Mouse (Mus musculus) hindbrain, embryonic 13.5 days (tissue): ENCODE measurements around the gene Usp18. TPM values are rescaled to one million over a fixed set of nuclear protein-coding genes. Genes with fewer than 3 reads are reported as not detected.

ENCODE experiments used
- ATAC-seq: fragments of 200-750 bp; cut with Nextera tagmentation; 2 replicates; pipeline ENCODE4 v1.8.0; 2017; ENCODE audit warnings: moderate TSS enrichment; ENCODE audit not compliant: low FRiP score
- H3K27ac ChIP-seq: fragments of 300-500 bp; sonication (generic); 2 replicates; pipeline ENCODE4 v1.5.1; 2015; ENCODE audit warnings: inconsistent platforms, mild to moderate bottlenecking, moderate library complexity
- H3K27me3 ChIP-seq: fragments of 300-500 bp; sonication (generic); 2 replicates; pipeline ENCODE4 v1.6.1; 2015; ENCODE audit warnings: mild to moderate bottlenecking, inconsistent platforms
- H3K36me3 ChIP-seq: fragments of 300-500 bp; sonication (generic); 2 replicates; pipeline ENCODE4 v1.6.1; 2015; ENCODE audit warnings: mild to moderate bottlenecking, inconsistent platforms
- H3K4me1 ChIP-seq: fragments of 300-500 bp; sonication (generic); replicated peaks from 2 replicates; pipeline ENCODE4 v1.6.1; 2015; ENCODE audit warnings: inconsistent platforms
- H3K4me2 ChIP-seq: fragments of 300-500 bp; sonication (generic); 2 replicates; pipeline ENCODE4 v1.6.1; 2015; ENCODE audit warnings: inconsistent platforms, mild to moderate bottlenecking, moderate library complexity
- H3K4me3 ChIP-seq: fragments of 300-500 bp; sonication (generic); 2 replicates; pipeline ENCODE4 v1.5.1; 2015; ENCODE audit warnings: mild to moderate bottlenecking, inconsistent platforms
- H3K9ac ChIP-seq: fragments of 300-500 bp; sonication (generic); 2 replicates; pipeline ENCODE4 v1.6.1; 2015; ENCODE audit warnings: mild to moderate bottlenecking, inconsistent platforms
- H3K9me3 ChIP-seq: fragments of 300-500 bp; sonication (generic); 2 replicates; pipeline ENCODE4 v1.6.1; 2016; ENCODE audit warnings: inconsistent platforms
- WGBS: fragments of 180-500 bp; shearing (Covaris S2); methylation state at CpG from one replicate; pipeline ENCODE4 v1.1.7; 2015; 5-methylcytosine and 5-hydroxymethylcytosine counted together
- polyA plus RNA-seq: library from polyadenylated mRNA; unstranded; fragments of >200 nt; fragmentation: Nextera tagmentation; extraction: Ambion mirVana; gene quantifications from 2 replicates; pipeline ENCODE4 v1.2.1, GENCODE M21; 2015

Usp18 gene
- polyA plus RNA-seq, 1 experiment from 2014 or later: 0.96 TPM

DNA sequence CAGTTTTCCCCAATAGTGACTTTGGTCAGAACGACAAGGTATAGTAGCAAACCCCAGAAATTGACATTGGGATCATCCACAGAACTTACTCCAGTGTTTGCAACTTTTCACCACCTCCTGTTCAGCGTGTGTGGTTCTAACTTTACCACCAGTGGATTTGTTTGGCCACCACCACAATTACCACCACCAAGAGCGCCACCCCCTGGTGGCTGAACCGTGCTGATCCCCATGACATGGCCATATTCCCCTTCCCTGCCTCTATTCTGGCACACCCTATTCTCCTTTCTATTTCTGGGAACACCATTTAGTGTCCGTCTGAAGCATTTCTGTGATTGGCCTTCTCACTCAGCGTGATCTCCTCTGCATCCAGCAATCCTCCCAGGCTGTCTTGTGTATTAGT, 73.4 kb downstream of the Usp18 start:
- no peaks in the 10 kb centered on the region for H3K9me3 ChIP-seq
- H3K9ac ChIP-seq: no peak overlapping the region
- no peak overlapping the region for H3K4me3 ChIP-seq
- WGBS: 75% methylated on average over 6 of the region's 6 CpGs
- H3K27me3 ChIP-seq: no peaks in the 10 kb centered on the region
- no peaks in the 10 kb centered on the region for H3K36me3 ChIP-seq
- H3K27ac ChIP-seq: no peak overlapping the region
- peaks cover 4% of the 10 kb centered on the region; the same call in 1 of the 2 replicates for H3K4me1 ChIP-seq
- H3K4me2 ChIP-seq: no peak overlapping the region
- ATAC-seq: no peak

Other genes starting within 250 kb of the Usp18 start
- 33.8 and 34.5 TPM in 2 replicates for gene Mical3, start 114.9 kb upstream of the Usp18 start, polyA plus RNA-seq
- gene Pex26, start 62.2 kb upstream of the Usp18 start, polyA plus RNA-seq: 13.9 and 14.7 TPM in 2 replicates
- gene Tuba8, start 35.2 kb upstream of the Usp18 start, polyA plus RNA-seq: 0.39 and 0.40 TPM in 2 replicates
- gene Slc6a13, start 54.3 kb downstream of the Usp18 start, polyA plus RNA-seq: 35.8 and 36.9 TPM in 2 replicates
- 0.27 and 0.44 TPM in 2 replicates for gene Slc6a12, start 97.2 kb downstream of the Usp18 start, polyA plus RNA-seq
- gene Iqsec3, start 227.8 kb downstream of the Usp18 start, polyA plus RNA-seq: 11.8 and 12.0 TPM in 2 replicates